Mouse (Mus musculus) forebrain, postnatal 0 days (tissue): ENCODE data around the gene Mecp2. TPM values are rescaled to one million over a fixed set of nuclear protein-coding genes. Genes with fewer than 3 reads are reported as not detected.
"Not testable (repeated sequence)": the region's sequence is repeated elsewhere in the genome, so short reads cannot be mapped to it uniquely, and the experiment has no call there.

Source experiments
- ATAC-seq: fragments of 200-750 bp; cut with Nextera tagmentation; 2 replicates; pipeline ENCODE4 v1.8.0; 2017; ENCODE audit warnings: mild to moderate bottlenecking, moderate library complexity
- DNase-seq: peaks from one replicate; pipeline ENCODE4 v3.0.0-alpha.2; 2015
- H3K27ac ChIP-seq: fragments of 300-500 bp; sonication (generic); 2 replicates; pipeline ENCODE4 v1.5.1; 2014; ENCODE audit warnings: low read depth, mild to moderate bottlenecking, antibody characterized with exemption, low read length, moderate library complexity, mixed read lengths
- H3K27me3 ChIP-seq: fragments of 300-500 bp; sonication (generic); 2 replicates; pipeline ENCODE4 v1.6.1; 2014; ENCODE audit warnings: mild to moderate bottlenecking, low read length, mixed read lengths; ENCODE audit not compliant: insufficient read depth
- H3K36me3 ChIP-seq: fragments of 300-500 bp; sonication (generic); 2 replicates; pipeline ENCODE4 v1.6.1; 2014; ENCODE audit warnings: mild to moderate bottlenecking, moderate library complexity; ENCODE audit not compliant: insufficient read depth
- H3K4me1 ChIP-seq: fragments of 300-500 bp; sonication (generic); 2 replicates; pipeline ENCODE4 v1.6.1; 2014; ENCODE audit warnings: antibody characterized with exemption; ENCODE audit not compliant: insufficient read depth
- H3K4me2 ChIP-seq: fragments of 300-500 bp; sonication (generic); 2 replicates; pipeline ENCODE4 v1.6.1; 2014; ENCODE audit warnings: low read depth, mild to moderate bottlenecking, moderate library complexity
- H3K4me3 ChIP-seq: fragments of 300-500 bp; sonication (generic); 2 replicates; pipeline ENCODE4 v1.5.1; 2014; ENCODE audit warnings: low read depth, low read length, mixed read lengths
- H3K9ac ChIP-seq: fragments of 300-500 bp; sonication (generic); 2 replicates; pipeline ENCODE4 v1.6.1; 2014; ENCODE audit warnings: mild to moderate bottlenecking
- H3K9me3 ChIP-seq: fragments of 300-500 bp; sonication (generic); 2 replicates; pipeline ENCODE4 v1.6.1; 2016; ENCODE audit warnings: low read length
- CTCF ChIP-seq: sonication (generic); IDR thresholded peaks from 2 replicates; pipeline ENCODE4 v1.5.1; 2016; ENCODE audit warnings: antibody characterized with exemption, control low read depth, low read depth
- WGBS: fragments of 180-500 bp; shearing (Covaris S2); extraction: QIAGEN DNeasy Blood & Tissue Kit; methylation state at CpG from one replicate; pipeline ENCODE4 v1.1.7; 2014; 5-methylcytosine and 5-hydroxymethylcytosine counted together
- polyA plus RNA-seq: library from polyadenylated mRNA; unstranded; fragments of >200 nt; fragmentation: Nextera tagmentation; extraction: Ambion mirVana; gene quantifications from 2 replicates; pipeline ENCODE4 v1.2.1, GENCODE M21; 2015
- total RNA-seq: library from RNA; depleted of rRNA; stranded (reverse); fragments of >200 nt; gene quantifications from 2 replicates; pipeline ENCODE4 v1.2.3, GENCODE M21; 2014; rRNA removed

Mecp2 gene
- total RNA-seq (56.7 and 80.9 TPM in 2 replicates), polyA plus RNA-seq (11.4 and 12.4 TPM in 2 replicates)

DNA sequence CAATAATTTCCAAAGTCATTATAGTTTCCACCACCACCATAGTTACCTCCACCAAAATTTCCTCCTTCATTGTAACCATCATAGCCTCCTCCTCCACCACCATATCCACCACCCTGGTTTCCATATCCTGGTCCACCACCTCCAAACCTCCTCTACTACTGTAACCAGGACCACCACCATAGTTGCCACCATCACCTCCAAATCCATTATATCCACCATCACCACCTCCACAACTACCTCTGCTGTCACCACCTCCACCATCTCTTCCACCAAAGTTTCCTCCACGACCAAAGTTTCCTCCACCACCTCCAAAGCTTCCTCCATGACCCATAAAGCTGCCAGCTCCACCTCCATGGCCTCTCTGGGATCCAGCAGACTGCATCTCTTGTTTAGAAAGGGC is at the start of gene Mecp2:
TSS of gene Mecp2 (minus strand) at position 101 of the 400 bp plus-strand sequence.
- H3K9me3 ChIP-seq, ATAC-seq: not testable (repeated sequence)

DNA sequence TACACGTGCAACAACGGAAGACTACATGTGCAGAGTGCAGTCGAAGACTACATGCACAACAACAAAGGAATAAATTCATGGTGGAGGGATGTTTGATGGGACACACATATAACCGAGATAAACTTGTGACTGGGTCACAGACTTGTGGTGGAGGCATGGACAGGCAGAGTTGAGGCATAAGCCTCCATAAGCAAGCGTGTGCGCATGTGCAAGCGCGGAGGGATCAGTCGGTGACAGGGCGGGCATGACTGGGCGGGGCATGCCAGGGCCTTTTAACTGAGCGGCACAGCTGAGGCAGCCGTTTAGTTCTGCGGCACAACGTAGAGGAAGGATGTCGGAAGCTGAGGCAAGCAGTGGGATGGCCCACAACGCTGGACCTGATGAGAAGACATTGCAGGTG is 41.8 kb upstream of the Mecp2 start, which contains the start of gene Tktl1:
TSS of gene Tktl1 (plus strand) at position 301 of the 400 bp plus-strand sequence.
- DNase-seq (no peak), ATAC-seq (no peak)
- H3K4me2 ChIP-seq = no peak within 1 kb of the TSS
- no peaks in the 10 kb centered on the region for H3K4me1 ChIP-seq
- H3K9ac ChIP-seq = no peak within 1 kb of the TSS
- no peak within 1 kb of the TSS for H3K4me3 ChIP-seq
- H3K27me3 ChIP-seq = no peaks in the 10 kb centered on the region
- no peaks in the 10 kb centered on the region for H3K36me3 ChIP-seq
- no peak for TF ChIP-seq CTCF
- H3K27ac ChIP-seq = no peak within 1 kb of the TSS
- no peaks in the 10 kb centered on the region for H3K9me3 ChIP-seq
- WGBS = 92% methylated on average over 17 of the region's 17 CpGs

More for the DNA sequence above, at the start of gene Mecp2:
- not testable (repeated sequence) for H3K27ac ChIP-seq, H3K9ac ChIP-seq, DNase-seq, H3K4me3 ChIP-seq, H3K27me3 ChIP-seq, H3K36me3 ChIP-seq, H3K4me1 ChIP-seq, H3K4me2 ChIP-seq
- 21% methylated on average over 1 of the region's 1 CpGs for WGBS

DNA sequence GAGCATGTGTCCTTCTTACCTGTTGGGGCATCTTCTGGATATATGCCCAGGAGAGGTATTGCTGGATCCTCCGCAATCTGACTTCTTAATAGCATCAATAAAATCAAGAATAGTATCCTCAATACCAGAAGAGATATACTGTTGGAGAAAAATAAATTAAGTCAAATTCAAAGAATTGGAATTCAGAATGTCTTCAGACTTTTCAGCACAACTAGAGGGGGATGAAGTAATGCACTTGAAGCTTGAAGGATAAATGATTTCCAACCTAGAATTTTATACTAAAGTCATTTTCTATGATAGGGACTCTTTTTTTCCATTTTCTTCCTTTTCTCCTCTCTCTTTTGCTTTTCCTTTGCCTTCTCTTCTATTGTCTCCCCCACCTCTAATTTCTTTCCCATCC is 32.6 kb upstream of the Mecp2 start, which contains the start of gene Tex28:
TSS of gene Tex28 (minus strand) at position 101 of the 400 bp plus-strand sequence.
- WGBS = 87% methylated on average over 1 of the region's 1 CpGs
- Histone ChIP-seq H3K4me3 (no peak within 1 kb of the TSS), H3K9me3 (no peaks in the 10 kb centered on the region), H3K36me3 (no peaks in the 10 kb centered on the region), H3K27me3 (no peaks in the 10 kb centered on the region), H3K27ac (no peak within 1 kb of the TSS), H3K4me2 (no peak within 1 kb of the TSS), H3K4me1 (no peaks in the 10 kb centered on the region), H3K9ac (no peak within 1 kb of the TSS)
- no peak for TF ChIP-seq CTCF
- DNase-seq = no peak
- no peak for ATAC-seq

DNA sequence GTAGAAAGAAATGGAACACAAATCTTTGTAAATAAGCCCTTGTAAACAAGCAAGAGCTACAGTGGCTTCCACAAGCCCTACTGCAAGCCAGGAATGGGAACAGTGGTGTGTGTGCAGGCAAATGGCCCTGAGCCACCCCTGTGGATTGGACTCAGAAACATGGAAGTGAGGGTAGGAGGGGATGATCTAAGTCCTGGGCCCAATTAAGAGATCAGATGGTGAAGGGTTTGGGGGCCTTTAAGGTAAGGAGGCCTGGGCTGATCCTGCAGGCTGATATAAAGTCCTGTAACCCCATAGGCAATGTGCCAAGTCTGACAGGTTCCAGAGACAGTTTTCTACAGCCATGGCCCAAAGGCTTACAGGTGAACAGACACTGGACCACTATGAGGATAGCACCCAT is 8.0 kb downstream of the Mecp2 start, which contains the start of gene Opn1mw:
TSS of gene Opn1mw (plus strand) at position 301 of the 400 bp plus-strand sequence.
- no peak for ATAC-seq

DNA sequence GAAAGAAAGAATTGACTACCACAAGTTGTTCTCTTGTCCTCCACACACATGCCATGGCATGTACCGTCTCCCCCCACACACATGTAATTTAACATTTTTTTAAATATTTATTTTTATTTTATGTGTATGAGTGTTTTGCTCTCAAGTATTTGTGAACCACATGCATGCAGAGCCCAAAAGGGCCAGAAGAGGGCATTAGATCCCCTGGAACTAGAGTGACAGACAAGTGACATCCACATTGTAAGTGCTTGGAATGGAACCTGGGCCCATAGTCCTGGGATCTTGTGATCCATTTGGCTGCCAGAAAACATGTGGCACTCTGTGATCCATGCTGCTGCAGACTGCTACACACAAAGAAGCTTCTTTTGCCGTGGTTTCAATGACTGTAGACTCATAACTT is 10.2 kb downstream of the Mecp2 start:
- no peak overlapping the region for H3K4me2 ChIP-seq
- H3K27me3 ChIP-seq = no peaks in the 10 kb centered on the region
- H3K36me3 ChIP-seq = no peaks in the 10 kb centered on the region
- TF ChIP-seq CTCF = no peak
- DNase-seq (no peak), ATAC-seq (no peak)
- no peaks in the 10 kb centered on the region for H3K4me1 ChIP-seq
- H3K27ac ChIP-seq = no peak overlapping the region
- no peaks in the 10 kb centered on the region for H3K9me3 ChIP-seq
- H3K9ac ChIP-seq = no peak overlapping the region
- no peak overlapping the region for H3K4me3 ChIP-seq
- WGBS = 60% methylated on average over 2 of the region's 2 CpGs

More for the DNA sequence above, 8.0 kb downstream of the Mecp2 start, which contains the start of gene Opn1mw:
- H3K4me1 ChIP-seq = no peaks in the 10 kb centered on the region
- no peaks in the 10 kb centered on the region for H3K9me3 ChIP-seq
- no peak within 1 kb of the TSS for H3K4me3 ChIP-seq
- no peak for DNase-seq
- H3K36me3 ChIP-seq = no peaks in the 10 kb centered on the region
- no peak for TF ChIP-seq CTCF
- no peaks in the 10 kb centered on the region for H3K27me3 ChIP-seq
- H3K9ac ChIP-seq = no peak within 1 kb of the TSS
- H3K4me2 ChIP-seq = no peak within 1 kb of the TSS
- no peak within 1 kb of the TSS for H3K27ac ChIP-seq

DNA sequence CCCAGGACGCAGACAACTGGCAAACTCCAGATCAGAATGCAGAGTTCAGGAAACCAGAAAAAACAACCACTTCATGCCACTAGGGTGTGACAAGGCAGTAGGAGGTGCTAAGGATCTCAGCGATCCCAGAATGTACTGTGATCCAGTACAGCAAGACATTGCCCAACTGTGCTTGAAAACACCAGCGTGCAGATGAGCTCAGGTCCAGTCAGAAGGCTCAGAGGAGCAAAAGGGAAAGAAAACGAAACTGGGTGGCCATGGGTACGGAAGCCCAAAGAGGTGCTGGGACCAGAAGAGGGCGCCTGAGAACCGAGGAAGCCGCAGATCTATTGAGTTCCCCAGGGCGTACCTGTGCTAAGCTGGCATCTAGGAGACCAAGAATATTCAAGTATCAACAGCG is 19.7 kb downstream of the Mecp2 start:
- TF ChIP-seq CTCF = peak; percentile 64
- Histone ChIP-seq H3K4me1 (no peaks in the 10 kb centered on the region), H3K27me3 (no peaks in the 10 kb centered on the region), H3K9me3 (no peaks in the 10 kb centered on the region), H3K4me3 (peak overlapping the region; percentile 24), H3K27ac (no peak overlapping the region), H3K4me2 (peak overlapping the region; percentile 24; the same call in 1 of the 2 replicates), H3K36me3 (no peaks in the 10 kb centered on the region), H3K9ac (no peak overlapping the region)
- 25% methylated on average over 10 of the region's 10 CpGs for WGBS
- DNase-seq (peak; percentile 62), ATAC-seq (peak; percentile 85)

DNA sequence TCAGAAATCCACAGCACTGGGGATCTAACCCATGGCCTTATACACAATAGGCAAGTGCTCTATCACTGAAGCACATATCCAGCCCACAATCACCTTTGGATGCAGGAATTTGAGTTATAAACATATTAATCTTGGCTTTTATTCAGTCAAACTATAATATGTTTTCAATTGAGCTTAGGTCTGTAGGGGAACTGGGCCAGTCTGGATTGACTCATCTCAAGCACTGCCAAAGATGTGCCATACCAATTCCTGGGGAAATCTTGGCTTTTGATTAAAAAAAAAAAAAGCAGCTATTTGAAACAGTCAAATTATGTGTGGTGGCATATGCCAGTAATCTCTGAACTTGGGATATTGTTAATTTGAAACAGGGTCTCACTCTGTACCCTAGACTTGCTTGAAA is 21.1 kb downstream of the Mecp2 start:
- H3K9ac ChIP-seq = no peak overlapping the region
- no peak for ATAC-seq
- TF ChIP-seq CTCF = no peak

More for the DNA sequence above, 21.1 kb downstream of the Mecp2 start:
- no peak overlapping the region for H3K4me3 ChIP-seq
- no peak overlapping the region for H3K4me2 ChIP-seq
- no peaks in the 10 kb centered on the region for H3K36me3 ChIP-seq
- no peak for DNase-seq
- H3K9me3 ChIP-seq = no peaks in the 10 kb centered on the region
- no peaks in the 10 kb centered on the region for H3K27me3 ChIP-seq
- H3K27ac ChIP-seq = no peak overlapping the region
- H3K4me1 ChIP-seq = no peaks in the 10 kb centered on the region
